Mouse (Mus musculus): ENCODE data around the gene 4921524J17Rik.

DNA sequence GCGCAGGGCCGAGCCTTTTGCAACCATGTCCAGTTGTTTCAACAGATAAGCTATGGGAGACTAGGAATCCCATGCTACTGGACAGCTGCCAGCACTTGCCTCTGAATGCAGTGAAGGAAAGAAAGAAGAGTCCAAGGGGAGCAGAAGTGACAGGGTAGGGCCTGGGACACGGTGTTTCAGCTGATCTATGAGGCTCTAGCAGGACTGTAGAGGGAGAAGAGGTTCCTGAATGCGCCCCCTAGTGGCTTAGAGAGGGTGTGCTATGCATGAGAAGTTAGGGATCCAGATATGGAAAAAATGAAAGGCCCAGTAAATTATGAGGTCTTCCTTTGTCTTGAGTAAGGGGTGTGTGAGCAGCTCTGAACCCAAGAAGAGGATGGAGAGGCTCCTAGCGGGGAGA is 35.1 kb downstream of the 4921524J17Rik start:
- peak; percentile 47 for TF ChIP-seq CTCF (IDR thresholded peaks at IDR 0.05; ENCODE audit: insufficient read depth, low read length)
- no peak for TF ChIP-seq POLR2A (IDR thresholded peaks at IDR 0.05; ENCODE audit: borderline replicate concordance, extremely low read depth, low read depth, low read length)
